Mouse (Mus musculus) C2C12 (cell line): ENCODE measurements around the gene Tanc1.

Source experiments
- CTCF ChIP-seq: IDR thresholded peaks from one replicate; pipeline ENCODE4 v1.5.1; 2011; ENCODE audit not compliant: control insufficient read depth, insufficient read depth, insufficient read length
- MAX ChIP-seq: IDR thresholded peaks from one replicate; pipeline ENCODE4 v1.6.1; 2011; ENCODE audit warnings: mild to moderate bottlenecking, control low read depth
- USF1 ChIP-seq: IDR thresholded peaks from one replicate; pipeline ENCODE4 v1.6.1; 2011; ENCODE audit warnings: low read depth, mild to moderate bottlenecking, control low read depth, moderate library complexity

DNA sequence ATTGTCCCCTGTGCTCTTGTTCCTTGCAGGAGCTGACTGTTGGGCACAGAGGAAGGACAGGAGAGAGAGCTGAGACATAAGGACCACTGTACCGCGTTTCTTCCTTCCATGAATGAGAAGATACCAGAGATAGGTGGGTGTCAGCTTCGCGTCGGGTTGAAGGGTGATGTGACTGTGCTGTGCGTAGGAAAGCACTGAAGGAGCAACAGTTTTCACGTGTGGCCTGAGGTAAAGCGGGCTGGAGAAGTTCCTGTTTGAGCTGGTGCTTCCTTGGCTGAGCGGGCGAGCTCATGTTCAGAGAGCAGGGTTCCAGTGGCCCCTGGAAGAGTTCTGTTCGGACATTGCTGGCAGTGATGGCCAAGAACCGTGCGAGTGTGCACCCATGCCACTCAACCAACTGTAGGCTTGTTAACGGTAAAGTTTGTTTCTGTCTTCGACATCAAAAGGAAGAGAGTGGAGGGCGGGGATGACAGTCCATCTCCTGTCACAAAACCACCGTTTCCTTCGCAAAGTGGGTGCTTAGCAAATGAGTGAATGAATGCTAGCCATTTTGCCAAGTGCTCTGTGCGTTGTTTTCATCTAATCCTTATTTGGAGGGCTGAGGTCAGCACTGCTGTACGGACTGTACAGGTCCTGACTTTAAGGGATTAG is 35.0 kb downstream of the Tanc1 start:
- TF ChIP-seq CTCF (no peak), USF1 (no peak), MAX (no peak)
